Mouse (Mus musculus) ovary, postnatal 14 days (tissue): Measurements from ENCODE around the gene Rnls.

ENCODE experiments used
- DNase-seq: peaks from one replicate; pipeline ENCODE4 v3.0.0; 2022; ENCODE audit warnings: low spot score

The Rnls gene

DNA sequence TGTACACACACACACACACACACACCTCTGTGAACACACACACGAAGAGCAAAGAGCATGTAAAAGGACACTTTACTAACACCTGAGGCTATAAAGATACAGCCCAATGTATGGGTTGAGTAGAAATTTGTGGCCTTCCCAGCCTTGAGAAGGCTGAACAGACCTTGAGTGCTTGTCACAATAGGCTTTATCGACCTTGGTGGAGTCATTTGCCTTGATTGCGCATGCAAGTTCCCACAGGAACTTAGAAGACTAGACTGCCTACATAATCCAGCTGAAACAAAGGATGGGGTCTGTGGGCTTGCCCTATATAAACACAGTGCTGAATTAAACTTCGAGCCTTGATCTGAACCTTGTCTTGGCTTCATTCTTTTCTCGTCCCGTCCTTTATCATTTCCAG is 288.2 kb downstream of the Rnls start:
- no peak for DNase-seq

DNA sequence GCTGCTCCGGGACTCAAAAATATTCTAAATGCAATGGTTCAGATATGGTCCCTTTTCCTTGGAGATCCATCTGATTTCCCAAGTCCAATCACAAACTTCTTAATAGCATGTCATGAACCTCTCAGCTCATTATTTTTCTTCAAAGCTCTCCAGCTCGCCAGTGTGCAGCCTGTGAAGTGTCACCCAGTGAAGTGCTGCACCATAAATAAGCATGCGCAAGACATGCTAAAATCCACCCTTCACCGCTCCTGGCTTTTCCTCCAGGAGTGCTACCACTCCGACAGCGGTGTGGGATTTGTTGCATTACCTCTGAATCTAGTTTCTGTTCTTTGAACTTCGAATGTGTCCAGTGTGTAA is 289.3 kb downstream of the Rnls start:
- no peak for DNase-seq

DNA sequence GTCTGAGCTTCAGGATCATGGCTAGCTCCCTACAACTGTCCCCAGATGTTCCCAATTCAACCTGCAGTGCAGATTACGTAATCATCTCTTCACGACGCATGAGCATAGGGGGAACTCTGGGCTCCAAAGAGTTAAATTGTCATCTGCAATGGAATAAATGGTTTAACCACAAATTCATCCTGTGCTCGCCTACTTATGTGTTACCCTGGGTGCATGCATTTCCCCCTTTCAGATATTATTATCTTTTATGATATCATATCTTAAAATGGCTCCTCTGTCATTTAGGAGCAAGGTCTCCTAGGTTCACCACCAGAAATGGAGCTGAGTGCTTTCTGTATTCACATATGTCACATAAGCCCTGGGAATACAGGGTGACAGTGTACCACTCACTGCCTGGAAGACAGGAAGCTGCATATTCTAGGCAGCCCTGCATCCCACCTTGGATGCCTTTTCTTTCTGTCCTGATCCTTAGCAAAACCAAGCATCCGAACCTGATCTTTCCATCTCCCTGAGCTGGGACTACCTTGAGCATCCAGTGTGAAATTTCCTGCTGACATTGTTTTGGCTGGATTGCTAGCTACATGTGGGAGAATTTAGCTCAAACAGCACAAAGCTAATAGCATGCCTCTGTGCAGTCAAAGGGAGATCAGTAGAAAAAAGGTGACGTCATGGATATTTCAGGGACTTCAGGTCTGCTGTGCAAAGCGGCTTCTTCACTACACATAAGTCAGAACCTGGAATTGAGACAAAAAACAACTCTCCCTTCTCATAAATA is 289.9 kb downstream of the Rnls start:
- DNase-seq: no peak

DNA sequence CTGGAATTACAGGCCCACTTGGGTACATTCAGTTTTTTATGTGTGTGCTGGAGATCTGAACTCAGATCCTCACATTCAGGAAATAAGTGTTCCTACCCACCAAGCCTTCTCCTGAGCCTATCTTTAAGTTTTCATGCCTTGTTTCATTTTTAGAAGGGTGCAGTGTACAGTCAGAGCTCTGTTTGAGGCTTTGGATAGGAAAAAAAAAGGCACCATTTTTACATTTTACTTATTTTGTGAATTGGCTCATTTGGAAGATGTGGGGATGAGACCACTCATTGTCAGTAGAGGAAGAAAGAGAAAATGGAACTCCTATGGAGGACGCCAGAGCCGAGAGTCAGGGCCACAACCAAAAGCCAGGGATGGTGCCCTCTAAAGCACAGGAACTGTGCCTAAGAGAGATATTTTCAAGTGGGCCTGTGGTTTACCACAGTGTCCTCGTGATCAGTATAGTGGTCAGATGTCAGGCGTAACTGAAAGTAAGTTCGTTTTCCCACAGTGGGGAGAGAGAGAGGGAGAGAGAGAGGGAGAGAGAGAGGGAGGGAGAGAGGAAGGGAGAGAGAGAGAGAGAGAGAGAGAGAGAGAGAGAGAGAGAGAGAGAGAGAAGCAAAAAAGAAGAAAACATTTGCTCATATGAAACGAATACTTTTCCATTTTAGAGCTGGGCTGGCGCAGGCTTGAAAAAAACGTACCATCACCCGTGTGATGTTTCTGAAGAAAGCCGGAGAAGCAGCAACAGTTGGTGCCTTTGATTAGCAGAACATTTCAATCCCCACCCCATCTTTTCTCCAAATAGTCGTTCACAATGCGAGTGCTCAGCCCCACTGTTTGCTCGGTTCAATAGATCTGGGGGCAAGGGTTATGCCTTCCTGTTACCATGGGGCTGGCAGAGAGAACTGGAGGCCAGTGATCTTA is 290.7 kb downstream of the Rnls start:
- DNase-seq: no peak

DNA sequence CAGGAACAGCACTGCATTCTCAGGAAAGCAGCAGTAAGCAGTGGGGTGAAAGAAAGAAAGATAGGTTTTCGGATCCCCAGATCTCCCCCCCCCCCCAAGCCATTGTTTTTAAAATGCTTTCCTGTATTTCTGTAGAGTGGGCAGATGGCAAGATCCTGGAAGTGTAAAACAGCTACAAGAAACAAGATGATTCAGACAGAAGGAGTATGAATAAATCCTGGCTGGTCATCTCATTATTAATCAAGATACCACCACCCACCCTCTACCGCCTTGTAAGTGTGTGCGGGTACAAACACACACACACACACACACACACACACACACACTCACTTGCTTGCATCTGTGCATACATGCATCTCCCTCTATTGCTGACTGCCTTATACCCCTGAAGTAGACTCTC is 291.5 kb downstream of the Rnls start:
- no peak for DNase-seq

DNA sequence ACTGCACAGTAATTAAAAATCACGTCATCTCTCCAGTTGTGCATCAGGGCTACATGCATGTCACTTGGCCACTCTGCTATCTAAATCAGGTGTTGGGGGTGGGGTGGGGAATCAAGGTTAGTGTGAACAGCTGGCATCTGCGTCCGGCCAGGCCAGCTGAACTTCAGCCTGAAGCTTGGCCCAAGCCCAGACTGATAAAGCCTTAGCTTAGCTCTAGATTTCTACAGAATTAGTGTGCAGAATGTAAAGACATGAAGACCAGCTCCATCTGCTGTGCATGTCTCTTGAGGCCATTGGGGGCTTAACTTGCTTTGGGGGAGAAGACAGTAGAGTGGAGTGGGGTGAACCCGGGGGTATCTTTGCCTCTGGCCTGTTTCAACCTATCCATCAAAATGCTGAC is 292.1 kb downstream of the Rnls start:
- no peak for DNase-seq

DNA sequence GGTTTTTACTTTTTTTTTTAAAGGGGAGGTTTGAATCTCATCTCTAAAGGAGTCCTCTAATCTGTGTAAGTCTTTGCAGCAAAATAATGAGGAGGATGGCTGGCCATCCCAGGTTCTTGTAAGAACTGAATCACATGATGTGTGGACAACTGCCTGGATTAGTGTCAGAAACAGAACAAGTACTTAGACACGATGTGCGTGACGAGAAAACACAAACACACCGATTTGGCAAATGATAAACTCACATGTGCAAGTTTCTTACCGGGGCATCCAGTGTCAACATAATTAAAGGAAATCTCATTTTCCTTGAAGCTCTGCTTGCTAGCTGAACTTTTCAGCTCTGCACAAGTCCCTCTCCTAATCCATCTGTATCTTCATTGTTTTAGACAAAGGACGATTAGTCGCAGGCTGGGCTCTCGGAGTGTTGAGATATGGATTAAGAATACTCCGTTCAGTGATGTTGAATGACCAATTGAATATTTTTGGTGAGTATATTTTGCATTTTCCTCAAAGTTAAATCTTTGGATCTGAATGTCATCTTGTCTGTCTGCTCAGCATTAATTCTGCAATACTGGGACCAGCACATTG is 292.8 kb downstream of the Rnls start:
- DNase-seq: no peak

DNA sequence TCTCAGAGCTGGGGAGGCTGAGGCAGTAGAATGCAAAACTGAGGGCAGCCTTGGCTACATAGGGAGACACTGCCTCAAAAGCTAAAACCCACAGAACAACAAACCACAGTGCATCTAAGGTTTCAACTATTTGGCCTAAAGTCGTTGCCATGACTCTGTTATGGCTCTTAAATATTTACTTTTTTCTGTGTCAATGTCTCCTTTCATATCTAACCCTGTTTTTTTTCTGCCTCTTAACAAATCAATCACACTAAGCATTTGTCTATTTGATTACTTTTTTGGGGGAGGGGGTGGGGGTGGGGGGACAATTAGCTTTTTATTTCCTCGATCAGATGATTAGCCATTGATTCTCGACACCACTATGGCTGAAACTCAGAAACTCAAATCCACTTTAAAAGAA is 294.4 kb downstream of the Rnls start:
- DNase-seq: no peak

DNA sequence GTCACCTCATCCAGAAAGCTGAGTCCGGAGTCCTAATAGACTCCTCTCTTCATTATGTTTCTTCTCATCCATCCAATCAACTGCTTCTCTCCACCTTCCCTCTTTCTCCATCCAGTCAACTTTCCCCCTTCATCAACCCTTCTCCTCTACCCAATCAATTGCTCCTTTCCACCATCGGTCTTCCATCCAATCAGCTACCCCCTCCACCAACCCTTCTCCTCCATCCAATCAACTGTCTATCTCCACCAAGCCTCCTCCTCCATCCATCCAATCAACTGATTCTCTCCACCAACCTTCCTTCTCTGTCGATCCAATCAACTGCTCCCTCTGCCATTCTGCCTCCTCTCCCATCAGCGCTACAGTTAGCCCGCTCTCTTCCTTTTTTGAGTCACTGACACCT is 295.5 kb downstream of the Rnls start:
- DNase-seq: no peak

DNA sequence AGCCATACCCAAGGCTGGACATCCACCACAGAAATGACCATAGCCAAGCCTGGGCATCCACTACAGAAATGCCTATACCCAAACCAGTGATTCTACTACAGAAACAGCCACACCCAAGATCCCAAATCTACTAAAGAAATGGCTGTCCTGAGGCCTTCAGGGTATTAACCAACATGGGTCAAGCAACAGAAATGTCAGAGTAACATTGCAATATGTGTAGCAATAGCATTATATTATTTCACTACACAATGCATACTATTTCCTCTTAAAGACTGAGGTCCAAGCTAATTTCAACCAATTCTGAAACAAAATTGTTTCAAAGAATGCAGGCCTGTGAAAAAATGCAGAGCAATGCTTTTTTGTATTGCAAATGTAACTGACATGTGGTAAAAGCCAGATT is 299.5 kb downstream of the Rnls start:
- no peak for DNase-seq

DNA sequence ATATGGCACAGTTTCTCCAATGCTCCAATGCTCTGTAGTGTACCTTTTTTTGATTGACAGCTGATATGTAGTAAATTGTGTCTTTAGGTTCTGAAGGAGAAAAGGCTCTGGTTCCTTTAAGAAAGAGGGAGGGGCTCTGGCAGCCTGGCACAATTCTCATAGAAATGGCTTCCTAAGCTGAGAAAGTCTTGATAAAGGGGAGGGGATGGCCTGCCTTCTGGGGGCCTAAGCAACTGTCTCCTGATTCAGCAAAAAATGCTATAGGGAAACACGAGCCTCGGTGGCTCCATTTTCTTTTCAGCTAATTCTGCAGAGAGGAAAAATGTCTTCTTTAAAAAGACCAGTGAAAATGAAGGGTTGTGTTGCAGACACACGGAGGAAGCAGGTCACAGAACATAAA is 300.8 kb downstream of the Rnls start:
- no peak for DNase-seq

DNA sequence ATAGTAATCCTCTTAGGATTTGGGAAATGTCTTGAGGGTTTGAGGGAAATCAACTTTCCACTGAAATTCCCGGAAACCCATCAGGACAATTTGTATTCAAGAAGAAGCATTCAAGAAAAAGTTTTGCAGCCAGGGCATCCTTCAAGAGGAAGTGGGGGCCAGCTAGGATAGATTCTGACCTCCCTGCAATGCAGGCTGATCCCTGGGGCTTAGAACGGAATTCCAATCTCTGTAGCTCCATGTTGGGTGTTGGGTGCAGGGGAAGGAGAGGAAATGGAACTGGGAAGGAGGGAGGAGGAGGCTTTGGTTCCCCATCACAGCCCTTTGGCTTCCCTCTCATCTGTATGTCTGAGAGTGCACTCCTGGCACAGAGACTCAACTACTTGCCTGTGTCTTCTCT is 303.2 kb downstream of the Rnls start:
- DNase-seq: no peak

DNA sequence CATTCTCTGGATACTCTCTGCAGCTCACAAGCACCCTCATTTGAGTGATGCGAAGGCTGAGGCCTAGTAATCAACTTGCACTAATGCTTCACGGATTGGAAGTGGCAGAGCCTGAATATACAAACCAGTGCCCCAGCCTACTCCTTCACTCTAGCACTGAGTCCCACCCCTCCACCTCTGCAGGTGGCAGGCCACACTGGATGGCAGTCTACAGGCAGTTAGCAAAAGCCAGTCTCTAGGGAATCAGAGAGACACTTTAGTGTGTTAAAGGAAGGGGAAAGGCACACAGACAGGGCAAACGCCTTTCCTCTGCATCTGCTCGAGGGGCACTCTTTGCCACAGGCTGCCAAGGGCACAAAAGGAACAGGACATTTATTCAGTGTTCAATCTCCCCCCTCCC is 304.1 kb downstream of the Rnls start:
- DNase-seq: no peak
